Mouse (Mus musculus) liver, postnatal 0 days (tissue): Measurements from ENCODE around the gene Gtf2h3. TPM values are rescaled to one million over a fixed set of nuclear protein-coding genes. Genes with fewer than 3 reads are reported as not detected.

Source experiments
- ATAC-seq: fragments of 200-750 bp; cut with Nextera tagmentation; 2 replicates; pipeline ENCODE4 v1.8.0; 2017; ENCODE audit warnings: mild to moderate bottlenecking, moderate library complexity
- DNase-seq: peaks from one replicate; pipeline ENCODE4 v3.0.0-alpha.2; 2016
- H3K27ac ChIP-seq: fragments of 300-500 bp; sonication (generic); 2 replicates; pipeline ENCODE4 v1.5.1; 2014; ENCODE audit warnings: antibody characterized with exemption, moderate library complexity, mild to moderate bottlenecking, low read depth
- H3K27me3 ChIP-seq: fragments of 300-500 bp; sonication (generic); 2 replicates; pipeline ENCODE4 v1.6.1; 2014; ENCODE audit warnings: low read length, control low read depth, mixed read lengths; ENCODE audit not compliant: insufficient read depth
- H3K36me3 ChIP-seq: fragments of 300-500 bp; sonication (generic); replicated peaks from 2 replicates; pipeline ENCODE4 v1.6.1; 2014; ENCODE audit warnings: mild to moderate bottlenecking, control low read depth, low read length, moderate library complexity, mixed read lengths; ENCODE audit not compliant: insufficient read depth
- H3K4me1 ChIP-seq: fragments of 300-500 bp; sonication (generic); 2 replicates; pipeline ENCODE4 v1.6.1; 2014; ENCODE audit warnings: antibody characterized with exemption, mild to moderate bottlenecking, control low read depth; ENCODE audit not compliant: insufficient read depth
- H3K4me2 ChIP-seq: fragments of 300-500 bp; sonication (generic); 2 replicates; pipeline ENCODE4 v1.6.1; 2014; ENCODE audit warnings: low read depth, mild to moderate bottlenecking, low read length, moderate library complexity, mixed read lengths
- H3K4me3 ChIP-seq: fragments of 300-500 bp; sonication (generic); 2 replicates; pipeline ENCODE4 v1.5.1; 2014; ENCODE audit warnings: low read depth, low read length
- H3K9ac ChIP-seq: fragments of 300-500 bp; sonication (generic); replicated peaks from 2 replicates; pipeline ENCODE4 v1.6.1; 2014; ENCODE audit warnings: mild to moderate bottlenecking, moderate library complexity
- H3K9me3 ChIP-seq: fragments of 300-500 bp; sonication (generic); 2 replicates; pipeline ENCODE4 v1.6.1; 2016; ENCODE audit warnings: mild to moderate bottlenecking, control low read depth, low read length, mixed read lengths
- CTCF ChIP-seq: sonication (generic); IDR thresholded peaks from 2 replicates; pipeline ENCODE4 v1.5.1; 2016; ENCODE audit warnings: antibody characterized with exemption, low read depth
- EP300 ChIP-seq: IDR thresholded peaks from 2 replicates; pipeline ENCODE4 v1.6.1; 2016; ENCODE audit warnings: antibody characterized with exemption, low read depth, mild to moderate bottlenecking
- WGBS: fragments of 180-500 bp; shearing (Covaris S2); extraction: QIAGEN DNeasy Blood & Tissue Kit; methylation state at CpG from one replicate; pipeline ENCODE4 v1.1.7; 2014; ENCODE audit not compliant: insufficient replicate concordance; 5-methylcytosine and 5-hydroxymethylcytosine counted together
- polyA plus RNA-seq: library from polyadenylated mRNA; unstranded; fragments of >200 nt; fragmentation: Nextera tagmentation; extraction: Ambion mirVana; gene quantifications from 2 replicates; pipeline ENCODE4 v1.2.1, GENCODE M21; 2015

The Gtf2h3 gene
- polyA plus RNA-seq, 1 experiment from 2014 or later, result 14.7 TPM

DNA sequence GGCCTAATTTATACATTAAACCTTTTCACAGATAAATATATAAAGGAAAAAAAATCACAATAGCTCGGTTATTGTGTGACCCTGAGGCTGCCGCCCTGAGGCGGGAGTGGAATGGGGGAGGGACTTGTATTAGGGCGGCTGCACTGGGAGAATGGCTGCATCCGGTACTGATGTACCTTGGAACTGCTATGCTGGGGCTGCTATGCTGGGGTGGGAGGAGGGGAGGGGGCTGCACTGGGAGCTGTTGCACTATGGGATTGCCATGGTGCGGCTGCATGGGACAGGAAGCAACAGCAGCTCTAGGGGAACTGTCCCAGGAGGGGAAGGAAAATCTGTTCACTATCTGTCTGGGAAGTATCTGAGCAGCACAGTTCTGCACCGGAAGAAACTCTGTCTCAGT is 46.5 kb upstream of the Gtf2h3 start:
- H3K27ac ChIP-seq, result no peak overlapping the region; the same call in 1 of the 2 replicates
- WGBS, result 12% methylated on average over 7 of the region's 7 CpGs
- no peak overlapping the region for H3K4me3 ChIP-seq
- H3K9me3 ChIP-seq, result no peaks in the 10 kb centered on the region
- no peak overlapping the region for H3K9ac ChIP-seq
- H3K36me3 ChIP-seq, result no peaks in the 10 kb centered on the region
- DNase-seq (no peak), ATAC-seq (no peak)
- H3K4me1 ChIP-seq, result peaks cover 25% of the 10 kb centered on the region
- peaks cover 30% of the 10 kb centered on the region for H3K27me3 ChIP-seq
- TF ChIP-seq CTCF (no peak), EP300 (no peak)
- no peak overlapping the region for H3K4me2 ChIP-seq

DNA sequence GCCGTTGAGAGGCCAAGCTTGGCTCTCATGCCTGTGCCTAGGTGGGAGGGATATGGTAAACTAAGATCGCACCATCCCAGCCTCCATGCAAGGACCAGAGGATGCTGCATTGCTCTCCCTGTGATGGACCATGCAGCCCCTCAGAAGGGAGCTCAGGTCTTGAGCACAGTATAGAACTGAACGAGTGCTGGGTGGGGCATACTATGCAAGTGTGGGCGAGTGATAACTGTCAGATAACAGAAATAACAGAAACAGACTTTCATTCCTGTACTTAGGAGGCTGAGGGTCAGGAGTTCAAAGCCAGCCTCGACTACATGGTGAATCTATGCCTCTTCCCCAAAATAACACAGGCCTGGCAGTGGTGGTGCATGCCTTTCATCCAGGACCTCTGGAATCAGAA is 43.9 kb upstream of the Gtf2h3 start:
- peaks cover 20% of the 10 kb centered on the region for H3K4me1 ChIP-seq
- ATAC-seq (no peak), DNase-seq (no peak)
- no peak overlapping the region for H3K9ac ChIP-seq
- H3K27ac ChIP-seq, result no peak overlapping the region
- H3K27me3 ChIP-seq, result peaks cover 23% of the 10 kb centered on the region
- no peak overlapping the region for H3K4me2 ChIP-seq
- H3K36me3 ChIP-seq, result no peaks in the 10 kb centered on the region
- H3K9me3 ChIP-seq, result no peaks in the 10 kb centered on the region
- 48% methylated on average over 5 of the region's 5 CpGs for WGBS
- TF ChIP-seq EP300, result no peak
- no peak for TF ChIP-seq CTCF
- no peak overlapping the region for H3K4me3 ChIP-seq

- H3K4me3 ChIP-seq, result peak overlapping the region; percentile 1; the same call in 1 of the 2 replicates
- H3K9ac ChIP-seq, result no peak overlapping the region
- TF ChIP-seq CTCF, result no peak
- TF ChIP-seq EP300, result no peak
- peaks cover 6% of the 10 kb centered on the region for H3K27me3 ChIP-seq
- H3K27ac ChIP-seq, result peak overlapping the region; percentile 12; the same call in 1 of the 2 replicates
- DNase-seq (peak; percentile 65), ATAC-seq (no peak)
- H3K4me2 ChIP-seq, result peak overlapping the region; percentile 42
- no peaks in the 10 kb centered on the region for H3K36me3 ChIP-seq
- peaks cover 7% of the 10 kb centered on the region for H3K4me1 ChIP-seq
- 8% methylated on average over 17 of the region's 17 CpGs for WGBS
- no peaks in the 10 kb centered on the region for H3K9me3 ChIP-seq
Observed at GRCm38 (mm10) chr5:124536776-124537175, 42.2 kb upstream of the Gtf2h3 start.

DNA sequence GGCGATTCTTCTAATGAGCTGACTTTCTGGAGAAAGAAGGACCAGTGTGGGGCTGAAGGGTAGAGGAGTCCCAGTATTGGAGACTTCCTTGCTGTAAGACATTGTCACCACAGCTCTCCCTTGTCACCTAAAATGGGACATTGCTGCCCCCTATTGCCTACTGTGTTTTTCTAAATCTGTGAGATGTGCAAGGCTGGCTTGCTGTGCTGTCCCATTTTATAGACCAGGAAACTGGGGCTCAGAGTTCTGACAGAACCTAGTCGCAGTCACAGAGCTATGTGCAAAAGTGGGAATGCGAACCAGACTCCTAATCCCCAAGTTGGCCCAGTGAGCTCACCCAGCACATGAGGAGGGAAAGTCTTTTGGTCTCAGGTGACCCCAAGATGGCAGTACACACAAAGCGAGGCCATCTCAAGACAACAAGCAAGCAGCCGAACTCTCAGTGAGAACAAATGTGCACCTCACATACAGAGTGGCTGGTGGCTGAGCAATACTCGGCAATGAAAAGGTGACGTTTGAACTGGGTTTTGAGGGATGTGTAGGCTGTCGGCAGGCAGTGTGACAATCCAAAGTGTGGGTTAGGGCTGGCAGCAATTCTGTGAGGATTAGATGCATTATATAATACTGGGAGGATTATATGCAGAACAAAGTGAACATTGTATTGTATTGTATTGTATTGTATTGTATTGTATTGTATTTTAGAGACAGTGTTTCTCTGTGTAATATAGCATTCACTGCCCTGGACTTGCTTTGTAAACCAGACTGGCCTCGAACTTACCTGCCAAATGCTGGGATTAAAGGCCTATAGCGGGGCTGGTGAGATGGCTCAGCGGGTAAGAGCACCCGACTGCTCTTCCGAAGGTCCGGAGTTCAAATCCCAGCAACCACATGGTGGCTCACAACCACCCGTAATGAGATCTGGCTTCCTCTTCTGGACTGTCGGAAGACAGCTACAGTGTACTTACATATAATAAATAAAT is 39.8 kb upstream of the Gtf2h3 start:
- Histone ChIP-seq H3K36me3 (peaks cover 14% of the 10 kb centered on the region), H3K9ac (no peak overlapping the region), H3K27me3 (no peaks in the 10 kb centered on the region), H3K27ac (no peak overlapping the region), H3K9me3 (no peaks in the 10 kb centered on the region), H3K4me1 (peaks cover 15% of the 10 kb centered on the region), H3K4me2 (no peak overlapping the region), H3K4me3 (no peak overlapping the region)
- ATAC-seq, result no peak
- WGBS, result 71% methylated on average over 15 of the region's 16 CpGs
- TF ChIP-seq EP300 (no peak), CTCF (peak; percentile 74)
- DNase-seq, result peak; percentile 58

- H3K27ac ChIP-seq, result peak overlapping the region; percentile 94; the same call in 1 of the 2 replicates
- peak overlapping the region; percentile 87; the same call in 1 of the 2 replicates for H3K9ac ChIP-seq
- H3K36me3 ChIP-seq, result peaks cover 22% of the 10 kb centered on the region
- no peak for TF ChIP-seq CTCF
- no peak for TF ChIP-seq EP300
- DNase-seq, result no peak
- ATAC-seq, result no peak
- peak overlapping the region; percentile 90 for H3K4me3 ChIP-seq
- peaks cover 15% of the 10 kb centered on the region for H3K4me1 ChIP-seq
- WGBS, result 72% methylated on average over 4 of the region's 4 CpGs
- no peaks in the 10 kb centered on the region for H3K27me3 ChIP-seq
- H3K4me2 ChIP-seq, result peak overlapping the region; percentile 77
- H3K9me3 ChIP-seq, result no peaks in the 10 kb centered on the region
Observed at GRCm38 (mm10) chr5:124539905-124540304, 39.0 kb upstream of the Gtf2h3 start.

DNA sequence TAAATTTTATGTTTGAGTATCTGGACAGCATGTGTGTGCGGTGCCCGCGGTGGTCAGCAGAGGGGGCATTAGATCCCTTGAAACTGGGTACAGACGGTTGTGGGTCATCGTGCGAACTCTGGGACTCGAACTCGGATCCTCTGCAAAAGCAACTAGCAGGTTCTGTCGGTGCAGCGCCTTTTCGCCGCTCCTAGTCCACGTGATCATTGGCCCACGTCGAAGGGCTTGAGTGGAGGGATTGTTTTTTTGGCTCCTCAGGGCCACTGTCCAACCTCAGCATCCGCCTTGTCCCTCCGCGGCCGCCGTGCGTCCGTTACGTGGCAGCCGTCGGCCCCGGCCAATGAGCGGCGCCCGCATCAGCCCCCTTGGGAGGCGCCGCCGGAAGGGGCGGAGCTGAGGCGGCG is 38.6 kb upstream of the Gtf2h3 start, which contains the start of gene Tmed2:
Gene Tmed2, plus strand, starts transcription at position 313 of the 404 bp plus-strand sequence.
- ATAC-seq (peak; percentile 96), DNase-seq (peak; percentile 94)
- peak within 1 kb of the TSS; percentile 94 for H3K27ac ChIP-seq
- H3K4me2 ChIP-seq, result peak within 1 kb of the TSS; percentile 77
- TF ChIP-seq EP300, result peak; percentile 60; the same call in 1 of the 2 replicates
- peak; percentile 51 for TF ChIP-seq CTCF
- peaks cover 15% of the 10 kb centered on the region for H3K4me1 ChIP-seq
- H3K4me3 ChIP-seq, result peak within 1 kb of the TSS; percentile 90
- under 1% methylated on average over 25 of the region's 35 CpGs for WGBS
- H3K27me3 ChIP-seq, result no peaks in the 10 kb centered on the region
- H3K36me3 ChIP-seq, result peaks cover 27% of the 10 kb centered on the region
- peak within 1 kb of the TSS; percentile 87 for H3K9ac ChIP-seq
- H3K9me3 ChIP-seq, result no peaks in the 10 kb centered on the region
